Mouse (Mus musculus) myocyte (in vitro differentiated cells): ENCODE measurements at regions not wholly inside any gene's neighbourhood (a gene's known extent, or its start where the extent isn't known, plus 50 kb on each side); places are given as distances from the start of the nearest gene placed in this dataset.

Experiments used
- H3K27me3 ChIP-seq: one replicate; pipeline ENCODE4 v1.6.1; 2011; ENCODE audit not compliant: control insufficient read depth, insufficient read depth, insufficient read length
- H3K36me3 ChIP-seq: one replicate; pipeline ENCODE4 v1.6.1; 2011; ENCODE audit not compliant: control insufficient read depth, insufficient read depth
- H3K4me2 ChIP-seq: one replicate; pipeline ENCODE4 v1.6.1; 2011; ENCODE audit warnings: low read depth, control low read depth
- H3K4me3 ChIP-seq: one replicate; pipeline ENCODE4 v1.5.1; 2011; ENCODE audit warnings: mild to moderate bottlenecking, control low read depth, moderate library complexity
- H3K79me2 ChIP-seq: one replicate; pipeline ENCODE4 v1.6.1; 2011; ENCODE audit not compliant: control insufficient read depth, insufficient read depth
- H3ac ChIP-seq: one replicate; pipeline ENCODE4 v1.6.1; 2011; ENCODE audit not compliant: control insufficient read depth, insufficient read length
- CEBPB ChIP-seq: IDR thresholded peaks from 2 replicates; pipeline ENCODE4 v1.6.1; 2011; ENCODE audit warnings: mild to moderate bottlenecking, moderate library complexity; ENCODE audit not compliant: poor library complexity, insufficient read depth, severe bottlenecking
- E2F4 ChIP-seq: IDR thresholded peaks from one replicate; pipeline ENCODE4 v1.6.1; 2011; ENCODE audit warnings: mild to moderate bottlenecking, control low read depth, moderate library complexity; ENCODE audit not compliant: insufficient read depth
- MAX ChIP-seq: IDR thresholded peaks from one replicate; pipeline ENCODE4 v1.6.1; 2011; ENCODE audit warnings: low read depth, mild to moderate bottlenecking, control low read depth
- MYOD1 ChIP-seq, 3 experiments: IDR thresholded peaks; one replicate each; pipeline ENCODE4 v1.6.1; 2011; ENCODE audit warnings: control low read depth in 2 of 3, low read depth in 2 of 3, mild to moderate bottlenecking in 2 of 3, moderate library complexity in 1 of 3; ENCODE audit not compliant: insufficient read length in 2 of 3, control insufficient read depth in 1 of 3
- MYOG ChIP-seq, 3 experiments: IDR thresholded peaks; one replicate each; pipeline ENCODE4 v1.6.1; 2011; ENCODE audit warnings: control low read depth in 2 of 3, low read depth in 2 of 3, mild to moderate bottlenecking in 2 of 3; ENCODE audit not compliant: insufficient read length in 2 of 3, control insufficient read depth in 1 of 3, insufficient read depth in 1 of 3
- POLR2A ChIP-seq: IDR thresholded peaks from one replicate; pipeline ENCODE4 v1.6.1; 2011; ENCODE audit warnings: low read depth, mild to moderate bottlenecking, control low read depth, moderate library complexity; ENCODE audit not compliant: insufficient read length
- POLR2AphosphoS2 ChIP-seq: IDR thresholded peaks from one replicate; pipeline ENCODE4 v1.6.1; 2011; ENCODE audit warnings: low read depth, control low read depth; ENCODE audit not compliant: insufficient read length
- REST ChIP-seq: IDR thresholded peaks from one replicate; pipeline ENCODE4 v1.6.1; 2011; ENCODE audit warnings: mild to moderate bottlenecking, control low read depth, moderate library complexity; ENCODE audit not compliant: insufficient read depth, insufficient read length
- SRF ChIP-seq: IDR thresholded peaks from one replicate; pipeline ENCODE4 v1.6.1; 2011; ENCODE audit warnings: low read depth; ENCODE audit not compliant: control insufficient read depth, insufficient read length
- TCF12 ChIP-seq: IDR thresholded peaks from one replicate; pipeline ENCODE4 v1.6.1; 2011; ENCODE audit warnings: mild to moderate bottlenecking, control low read depth; ENCODE audit not compliant: poor library complexity, insufficient read depth, severe bottlenecking
- TCF3 ChIP-seq: IDR thresholded peaks from one replicate; pipeline ENCODE4 v1.6.1; 2011; ENCODE audit warnings: low read depth, control low read depth; ENCODE audit not compliant: insufficient read length
- USF1 ChIP-seq: IDR thresholded peaks from one replicate; pipeline ENCODE4 v1.6.1; 2011; ENCODE audit warnings: low read depth, mild to moderate bottlenecking, control low read depth, moderate library complexity

- TF ChIP-seq E2F4 (no peak), POLR2AphosphoS2 (no peak), TCF12 (no peak), MYOG (IDR thresholded peaks at IDR 0.05; ENCODE audit: control insufficient read depth in 1 of 3, insufficient read depth in 1 of 3, insufficient read length in 2 of 3, low read depth in 2 of 3) (no peak), USF1 (no peak), TCF3 (no peak), SRF (no peak), MAX (no peak), MYOD1 (IDR thresholded peaks at IDR 0.05; ENCODE audit: control insufficient read depth in 1 of 3, insufficient read length in 2 of 3, low read depth in 2 of 3) (no peak), POLR2A (no peak), CEBPB (no peak), REST (no peak)
These were observed 121.5 kb upstream of the Egfl6 start for GRCm38 (mm10) chrX:166707029-166707428.

GRCm38 (mm10) chrX:166704311-166704710 is 118.8 kb upstream of the Egfl6 start:
- no peaks in the 10 kb centered on the region for H3K27me3 ChIP-seq
- no peak overlapping the region for H3K4me3 ChIP-seq
- H3K79me2 ChIP-seq = no peaks in the 10 kb centered on the region
- no peak overlapping the region for H3ac ChIP-seq
- H3K36me3 ChIP-seq = no peaks in the 10 kb centered on the region
- H3K4me2 ChIP-seq = no peak overlapping the region
- TF ChIP-seq POLR2AphosphoS2 = no peak
- no peak for TF ChIP-seq REST
- no peak for TF ChIP-seq CEBPB

More at GRCm38 (mm10) chrX:166707029-166707428, 121.5 kb upstream of the Egfl6 start:
- no peaks in the 10 kb centered on the region for H3K27me3 ChIP-seq
- no peak overlapping the region for H3ac ChIP-seq
- no peak overlapping the region for H3K4me2 ChIP-seq
- H3K36me3 ChIP-seq = no peaks in the 10 kb centered on the region
- no peak overlapping the region for H3K4me3 ChIP-seq
- no peaks in the 10 kb centered on the region for H3K79me2 ChIP-seq

- no peak overlapping the region for H3ac ChIP-seq
- no peaks in the 10 kb centered on the region for H3K36me3 ChIP-seq
- H3K27me3 ChIP-seq = no peaks in the 10 kb centered on the region
- H3K4me3 ChIP-seq = no peak overlapping the region
- TF ChIP-seq POLR2AphosphoS2 = no peak
- no peak for TF ChIP-seq REST
- TF ChIP-seq MAX = no peak
- TF ChIP-seq MYOD1 (IDR thresholded peaks at IDR 0.05; ENCODE audit: control insufficient read depth in 1 of 3, insufficient read length in 2 of 3, low read depth in 2 of 3) = no peak
- no peak for TF ChIP-seq CEBPB
- TF ChIP-seq TCF3 = no peak
- TF ChIP-seq MYOG (IDR thresholded peaks at IDR 0.05; ENCODE audit: control insufficient read depth in 1 of 3, insufficient read depth in 1 of 3, insufficient read length in 2 of 3, low read depth in 2 of 3) = no peak
- TF ChIP-seq POLR2A = no peak
- no peak for TF ChIP-seq E2F4
- no peaks in the 10 kb centered on the region for H3K79me2 ChIP-seq
- no peak overlapping the region for H3K4me2 ChIP-seq
These were observed 108.7 kb upstream of the Egfl6 start for GRCm38 (mm10) chrX:166694219-166694618.

- Histone ChIP-seq H3ac (no peak overlapping the region), H3K4me3 (no peak overlapping the region), H3K4me2 (no peak overlapping the region), H3K79me2 (no peaks in the 10 kb centered on the region), H3K36me3 (no peaks in the 10 kb centered on the region), H3K27me3 (no peaks in the 10 kb centered on the region)
- TF ChIP-seq E2F4 (no peak), CEBPB (peak; percentile 84)
These were observed 103.3 kb upstream of the Egfl6 start for GRCm38 (mm10) chrX:166688779-166689178.

- H3K4me2 ChIP-seq = peak overlapping the region; percentile 30
- H3K79me2 ChIP-seq = no peaks in the 10 kb centered on the region
- TF ChIP-seq MYOD1 (IDR thresholded peaks at IDR 0.05; ENCODE audit: control insufficient read depth in 1 of 3, insufficient read length in 2 of 3, low read depth in 2 of 3) (peak in 2 of 3 experiments; percentile 33 to 35), E2F4 (no peak)
These were observed 87.9 kb upstream of the Egfl6 start for GRCm38 (mm10) chrX:166673404-166673803.

GRCm38 (mm10) chrX:166672617-166673016 is 87.1 kb upstream of the Egfl6 start:
- H3K4me2 ChIP-seq = no peak overlapping the region
- no peaks in the 10 kb centered on the region for H3K36me3 ChIP-seq
- no peak overlapping the region for H3K4me3 ChIP-seq
- H3K79me2 ChIP-seq = no peaks in the 10 kb centered on the region
- no peak overlapping the region for H3ac ChIP-seq
- no peak for TF ChIP-seq CEBPB
- no peak for TF ChIP-seq TCF3
- TF ChIP-seq POLR2A = no peak
- no peak for TF ChIP-seq TCF12
- TF ChIP-seq SRF = no peak
- no peak for TF ChIP-seq MYOD1 (IDR thresholded peaks at IDR 0.05; ENCODE audit: control insufficient read depth in 1 of 3, insufficient read length in 2 of 3, low read depth in 2 of 3)
- no peak for TF ChIP-seq MYOG (IDR thresholded peaks at IDR 0.05; ENCODE audit: control insufficient read depth in 1 of 3, insufficient read depth in 1 of 3, insufficient read length in 2 of 3, low read depth in 2 of 3)
- H3K27me3 ChIP-seq = no peaks in the 10 kb centered on the region

More at GRCm38 (mm10) chrX:166673404-166673803, 87.9 kb upstream of the Egfl6 start:
- H3K27me3 ChIP-seq = no peaks in the 10 kb centered on the region
- H3ac ChIP-seq = no peak overlapping the region
- H3K4me3 ChIP-seq = no peak overlapping the region
- no peaks in the 10 kb centered on the region for H3K36me3 ChIP-seq
